In the genomic region with DNA sequence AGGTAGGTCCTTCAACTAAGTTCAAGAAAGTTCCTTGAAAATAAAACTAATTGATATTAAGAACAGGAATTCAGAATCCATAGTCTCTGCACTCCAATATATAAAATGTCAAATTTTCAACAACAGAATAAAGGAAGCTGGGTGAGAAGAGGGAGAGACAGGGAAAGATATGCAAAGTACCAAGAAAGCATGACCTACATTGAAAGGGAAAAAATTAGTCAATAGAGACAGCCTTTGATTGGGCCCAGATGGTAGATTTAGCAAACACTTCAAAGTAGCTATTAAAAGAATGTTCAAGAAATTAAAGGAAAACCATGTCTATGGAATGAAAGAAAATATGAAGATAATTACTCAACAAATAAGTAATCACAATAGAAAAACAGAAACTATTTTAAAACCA, we compare ENCODE assay signal across 27 mouse cellular contexts.
"Had no signal": no experiment of that assay in that cellular context is flagged by ENCODE, and none has a peak within 500 bp of the region (broad histone marks: within the 10 kb centered on the region; RNA-seq: fewer than 3 reads in every experiment).

No protein-coding gene starts in this region.

- H3K4me2 ChIP-seq: heart, embryonic 12.5 days; hindbrain, embryonic 12.5 days; hindbrain, embryonic 14.5 days; intestine, embryonic 15.5 days; kidney, embryonic 15.5 days; limb, embryonic 12.5 days; liver, embryonic 11.5 days had no signal

- H3K9ac ChIP-seq: heart, embryonic 12.5 days; hindbrain, embryonic 12.5 days; hindbrain, embryonic 14.5 days; intestine, embryonic 15.5 days; kidney, embryonic 15.5 days; limb, embryonic 12.5 days had no signal

- H3K4me3 ChIP-seq: gastrocnemius, adult 2 months; heart, embryonic 10.5 days; heart, embryonic 12.5 days; hindbrain, embryonic 10.5 days; hindbrain, embryonic 12.5 days; intestine, embryonic 15.5 days; kidney, embryonic 15.5 days; limb, embryonic 10.5 days; limb, embryonic 12.5 days had no signal

- H3K27ac ChIP-seq: gastrocnemius, adult 2 months; heart, embryonic 10.5 days; hindbrain, embryonic 10.5 days; hindbrain, embryonic 12.5 days; hindbrain, embryonic 14.5 days; intestine, embryonic 15.5 days; kidney, embryonic 15.5 days; kidney, postnatal 0 days; limb, embryonic 10.5 days; limb, embryonic 12.5 days had no signal

- DNase-seq: gastrocnemius, adult 2 months; gastrocnemius, postnatal 10 days; gastrocnemius, postnatal 25 days; heart, adult 18-20 months; heart, postnatal 10 days; heart, postnatal 4 days; kidney, adult 18-20 months; kidney, adult 8-10 months; kidney, postnatal 14 days; kidney, postnatal 36 days; layer of hippocampus, adult 9-11 months; layer of hippocampus, postnatal 36 days; liver had no signal

- H3K36me3 ChIP-seq: heart, embryonic 10.5 days; heart, embryonic 12.5 days; hindbrain, embryonic 10.5 days; hindbrain, embryonic 12.5 days; intestine, embryonic 15.5 days; kidney, embryonic 15.5 days; limb, embryonic 10.5 days; limb, embryonic 12.5 days had no signal

- ATAC-seq: hindbrain, embryonic 16.5 days; inflammation-experienced regulatory T-cells, adult 6 months; intestine, embryonic 15.5 days; intestine, postnatal 0 days had no signal

- H3K9me3 ChIP-seq: heart, embryonic 10.5 days; heart, embryonic 12.5 days; hindbrain, embryonic 10.5 days; hindbrain, embryonic 12.5 days; intestine, embryonic 15.5 days; kidney, embryonic 15.5 days; limb, embryonic 10.5 days; limb, embryonic 12.5 days had no signal

- H3K4me1 ChIP-seq: heart, embryonic 10.5 days; heart, embryonic 12.5 days; hindbrain, embryonic 10.5 days; hindbrain, embryonic 12.5 days; intestine, embryonic 15.5 days; kidney, embryonic 15.5 days; limb, embryonic 10.5 days; limb, embryonic 12.5 days had no signal

- H3K27me3 ChIP-seq: heart, embryonic 12.5 days; hindbrain, embryonic 12.5 days; intestine, embryonic 15.5 days; kidney, embryonic 15.5 days; limb, embryonic 12.5 days had no signal
